Mouse (Mus musculus) forebrain, postnatal 0 days (tissue): ENCODE data around the gene Soat1. TPM values are rescaled to one million over a fixed set of nuclear protein-coding genes. Genes with fewer than 3 reads are reported as not detected.
A peak's percentile ranks its signal among the peaks of the same experiment; 100 is the strongest.

ENCODE experiments used
- ATAC-seq: fragments of 200-750 bp; cut with Nextera tagmentation; 2 replicates; pipeline ENCODE4 v1.8.0; 2017; ENCODE audit warnings: mild to moderate bottlenecking, moderate library complexity
- DNase-seq: peaks from one replicate; pipeline ENCODE4 v3.0.0-alpha.2; 2015
- H3K27ac ChIP-seq: fragments of 300-500 bp; sonication (generic); 2 replicates; pipeline ENCODE4 v1.5.1; 2014; ENCODE audit warnings: low read depth, mild to moderate bottlenecking, antibody characterized with exemption, low read length, moderate library complexity, mixed read lengths
- H3K27me3 ChIP-seq: fragments of 300-500 bp; sonication (generic); 2 replicates; pipeline ENCODE4 v1.6.1; 2014; ENCODE audit warnings: mild to moderate bottlenecking, low read length, mixed read lengths; ENCODE audit not compliant: insufficient read depth
- H3K36me3 ChIP-seq: fragments of 300-500 bp; sonication (generic); 2 replicates; pipeline ENCODE4 v1.6.1; 2014; ENCODE audit warnings: mild to moderate bottlenecking, moderate library complexity; ENCODE audit not compliant: insufficient read depth
- H3K4me1 ChIP-seq: fragments of 300-500 bp; sonication (generic); 2 replicates; pipeline ENCODE4 v1.6.1; 2014; ENCODE audit warnings: antibody characterized with exemption; ENCODE audit not compliant: insufficient read depth
- H3K4me2 ChIP-seq: fragments of 300-500 bp; sonication (generic); 2 replicates; pipeline ENCODE4 v1.6.1; 2014; ENCODE audit warnings: low read depth, mild to moderate bottlenecking, moderate library complexity
- H3K4me3 ChIP-seq: fragments of 300-500 bp; sonication (generic); 2 replicates; pipeline ENCODE4 v1.5.1; 2014; ENCODE audit warnings: low read depth, low read length, mixed read lengths
- H3K9ac ChIP-seq: fragments of 300-500 bp; sonication (generic); 2 replicates; pipeline ENCODE4 v1.6.1; 2014; ENCODE audit warnings: mild to moderate bottlenecking
- H3K9me3 ChIP-seq: fragments of 300-500 bp; sonication (generic); 2 replicates; pipeline ENCODE4 v1.6.1; 2016; ENCODE audit warnings: low read length
- CTCF ChIP-seq: sonication (generic); IDR thresholded peaks from 2 replicates; pipeline ENCODE4 v1.5.1; 2016; ENCODE audit warnings: antibody characterized with exemption, control low read depth, low read depth
- WGBS: fragments of 180-500 bp; shearing (Covaris S2); extraction: QIAGEN DNeasy Blood & Tissue Kit; methylation state at CpG from one replicate; pipeline ENCODE4 v1.1.7; 2014; 5-methylcytosine and 5-hydroxymethylcytosine counted together
- polyA plus RNA-seq: library from polyadenylated mRNA; unstranded; fragments of >200 nt; fragmentation: Nextera tagmentation; extraction: Ambion mirVana; gene quantifications from 2 replicates; pipeline ENCODE4 v1.2.1, GENCODE M21; 2015
- total RNA-seq: library from RNA; depleted of rRNA; stranded (reverse); fragments of >200 nt; gene quantifications from 2 replicates; pipeline ENCODE4 v1.2.3, GENCODE M21; 2014

The Soat1 gene
- total and polyA plus RNA-seq, 2 experiments from 2014 or later: 11.7 to 20.6 TPM

GRCm38 (mm10) chr1:156432498-156432897, 41.6 kb downstream of the Soat1 start:
- no peak for ATAC-seq
- Histone ChIP-seq H3K27me3 (no peaks in the 10 kb centered on the region), H3K4me2 (no peak overlapping the region), H3K4me3 (no peak overlapping the region), H3K27ac (no peak overlapping the region), H3K4me1 (no peaks in the 10 kb centered on the region), H3K9me3 (no peaks in the 10 kb centered on the region), H3K36me3 (peaks cover 20% of the 10 kb centered on the region), H3K9ac (no peak overlapping the region)
- no peak for DNase-seq
- WGBS: 82% methylated on average over 10 of the region's 10 CpGs
- TF ChIP-seq CTCF: no peak

- Histone ChIP-seq H3K4me2 (no peak overlapping the region), H3K9me3 (no peaks in the 10 kb centered on the region), H3K4me3 (no peak overlapping the region), H3K4me1 (no peaks in the 10 kb centered on the region), H3K36me3 (peaks cover 9% of the 10 kb centered on the region), H3K27me3 (no peaks in the 10 kb centered on the region), H3K9ac (no peak overlapping the region), H3K27ac (peak overlapping the region; percentile 57)
- WGBS: 57% methylated on average over 6 of the region's 6 CpGs
- ATAC-seq (peak; percentile 48; the same call in 1 of the 2 replicates), DNase-seq (peak; percentile 8)
- TF ChIP-seq CTCF: no peak
These were observed 45.7 kb downstream of the Soat1 start for GRCm38 (mm10) chr1:156428434-156428833.

DNA sequence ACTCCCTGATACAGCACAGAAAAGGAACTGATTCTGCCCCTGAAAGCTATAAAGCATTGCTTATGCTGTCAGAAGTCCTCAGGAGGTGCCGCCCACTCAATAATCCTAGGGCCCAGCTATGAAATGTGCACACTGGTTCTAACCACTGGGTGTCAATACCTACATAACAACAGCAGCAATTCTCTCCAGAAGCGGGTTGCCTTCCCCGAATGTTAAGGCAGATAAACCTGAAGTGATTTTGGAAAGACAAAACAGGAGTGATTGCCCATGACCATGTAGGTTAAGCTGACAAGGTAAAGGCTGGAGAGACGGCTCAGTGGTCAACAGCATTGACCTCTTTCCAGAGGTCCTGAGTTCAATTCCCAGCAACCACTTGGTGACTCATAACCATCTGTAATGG, 48.4 kb downstream of the Soat1 start:
- H3K27me3 ChIP-seq: no peaks in the 10 kb centered on the region
- no peak overlapping the region for H3K4me3 ChIP-seq
- H3K9me3 ChIP-seq: no peaks in the 10 kb centered on the region
- H3K36me3 ChIP-seq: no peaks in the 10 kb centered on the region
- H3K27ac ChIP-seq: no peak overlapping the region
- TF ChIP-seq CTCF: no peak
- WGBS: 96% methylated on average over 4 of the region's 4 CpGs
- H3K4me1 ChIP-seq: no peaks in the 10 kb centered on the region
- DNase-seq (no peak), ATAC-seq (no peak)
- no peak overlapping the region for H3K9ac ChIP-seq
- no peak overlapping the region for H3K4me2 ChIP-seq

- no peak for TF ChIP-seq CTCF
- no peak for DNase-seq
- no peaks in the 10 kb centered on the region for H3K27me3 ChIP-seq
These were observed 50.1 kb downstream of the Soat1 start for GRCm38 (mm10) chr1:156424054-156424453.

GRCm38 (mm10) chr1:156423493-156423892, 50.6 kb downstream of the Soat1 start:
- 90% methylated on average over 6 of the region's 6 CpGs for whole genome bisulfite sequencing
- TF ChIP-seq CTCF: no peak
- H3K9ac ChIP-seq: no peak overlapping the region

More at GRCm38 (mm10) chr1:156424054-156424453, 50.1 kb downstream of the Soat1 start:
- Histone ChIP-seq H3K36me3 (no peaks in the 10 kb centered on the region), H3K27ac (no peak overlapping the region), H3K4me3 (no peak overlapping the region), H3K4me2 (no peak overlapping the region), H3K9ac (no peak overlapping the region), H3K4me1 (no peaks in the 10 kb centered on the region), H3K9me3 (no peaks in the 10 kb centered on the region)
- 92% methylated on average over 3 of the region's 3 CpGs for WGBS
- no peak for ATAC-seq

GRCm38 (mm10) chr1:156422856-156423255, 51.3 kb downstream of the Soat1 start:
- Histone ChIP-seq H3K4me2 (no peak overlapping the region), H3K9me3 (no peaks in the 10 kb centered on the region), H3K9ac (no peak overlapping the region), H3K36me3 (no peaks in the 10 kb centered on the region), H3K27me3 (no peaks in the 10 kb centered on the region), H3K4me1 (no peaks in the 10 kb centered on the region), H3K4me3 (no peak overlapping the region), H3K27ac (no peak overlapping the region)
- 73% methylated on average over 6 of the region's 6 CpGs for WGBS
- ATAC-seq (no peak), DNase-seq (no peak)
- no peak for TF ChIP-seq CTCF

More at GRCm38 (mm10) chr1:156423493-156423892, 50.6 kb downstream of the Soat1 start:
- H3K4me2 ChIP-seq: no peak overlapping the region
- ATAC-seq (no peak), DNase-seq (no peak)
- no peak overlapping the region for H3K27ac ChIP-seq
- no peaks in the 10 kb centered on the region for H3K27me3 ChIP-seq
- H3K9me3 ChIP-seq: no peaks in the 10 kb centered on the region
- no peaks in the 10 kb centered on the region for H3K36me3 ChIP-seq
- H3K4me3 ChIP-seq: no peak overlapping the region
- no peaks in the 10 kb centered on the region for H3K4me1 ChIP-seq

GRCm38 (mm10) chr1:156420671-156421297, 53.3 kb downstream of the Soat1 start, which contains the start of gene Axdnd1:
Axdnd1 (minus strand) TSS chr1:156421159.
- DNase-seq: peak; percentile 93
- Histone ChIP-seq H3K27me3 (no peaks in the 10 kb centered on the region), H3K4me2 (peak within 1 kb of the TSS; percentile 72), H3K27ac (peak within 1 kb of the TSS; percentile 23), H3K9me3 (no peaks in the 10 kb centered on the region), H3K36me3 (no peaks in the 10 kb centered on the region), H3K4me1 (no peaks in the 10 kb centered on the region), H3K4me3 (peak within 1 kb of the TSS; percentile 60), H3K9ac (peak within 1 kb of the TSS; percentile 33; the same call in 1 of the 2 replicates)
- TF ChIP-seq CTCF: peak; percentile 38
- peak; percentile 98 for ATAC-seq
- WGBS: 3% methylated on average over 44 of the region's 44 CpGs
